Mouse (Mus musculus): ENCODE results near the gene Pdss2.
"Not testable (repeated sequence)": the region's sequence is repeated elsewhere in the genome, so short reads cannot be mapped to it uniquely, and the experiment has no call there.

Pdss2 gene

GRCm38 (mm10) chr10:43242215-43242614, 20.9 kb downstream of the Pdss2 start:
- ATAC-seq (ENCODE audit: low TSS enrichment): no peak

GRCm38 (mm10) chr10:43244262-43244806, 23.0 kb downstream of the Pdss2 start:
- no peak for ATAC-seq (ENCODE audit: low TSS enrichment)

GRCm38 (mm10) chr10:43245461-43246200, 24.3 kb downstream of the Pdss2 start:
- ATAC-seq (ENCODE audit: low TSS enrichment): no peak

GRCm38 (mm10) chr10:43247994-43248393, 26.7 kb downstream of the Pdss2 start:
- ATAC-seq (ENCODE audit: low TSS enrichment): peak; percentile 23

- no peak for ATAC-seq (ENCODE audit: low TSS enrichment)
These were observed 31.0 kb downstream of the Pdss2 start for GRCm38 (mm10) chr10:43252324-43252723.

- ATAC-seq (ENCODE audit: low TSS enrichment): not testable (repeated sequence)
These were observed 35.7 kb downstream of the Pdss2 start for GRCm38 (mm10) chr10:43256965-43257364.

- not testable (repeated sequence) for ATAC-seq (ENCODE audit: low TSS enrichment)
These were observed 36.2 kb downstream of the Pdss2 start for GRCm38 (mm10) chr10:43257500-43257899.

- no peak for ATAC-seq (ENCODE audit: low TSS enrichment)
These were observed 50.0 kb downstream of the Pdss2 start for GRCm38 (mm10) chr10:43271318-43271717.

- ATAC-seq (ENCODE audit: low TSS enrichment): peak; percentile 6; the same call in 1 of the 2 replicates
These were observed 51.1 kb downstream of the Pdss2 start for GRCm38 (mm10) chr10:43272381-43272780.

GRCm38 (mm10) chr10:43273057-43273456, 51.8 kb downstream of the Pdss2 start:
- no peak for ATAC-seq (ENCODE audit: low TSS enrichment)

- ATAC-seq (ENCODE audit: low TSS enrichment): no peak
These were observed 54.2 kb downstream of the Pdss2 start for GRCm38 (mm10) chr10:43275446-43275845.

- peak; percentile 24; the same call in 1 of the 2 replicates for ATAC-seq (ENCODE audit: low TSS enrichment)
These were observed 54.9 kb downstream of the Pdss2 start for GRCm38 (mm10) chr10:43276116-43276659.

- ATAC-seq (ENCODE audit: low TSS enrichment): no peak
These were observed 56.2 kb downstream of the Pdss2 start for GRCm38 (mm10) chr10:43277266-43278145.

GRCm38 (mm10) chr10:43279637-43280288, 58.5 kb downstream of the Pdss2 start:
- ATAC-seq (ENCODE audit: low TSS enrichment): peak; percentile 56

- ATAC-seq (ENCODE audit: low TSS enrichment): peak; percentile 67
These were observed 64.3 kb downstream of the Pdss2 start for GRCm38 (mm10) chr10:43285541-43285940.

- no peak for ATAC-seq (ENCODE audit: low TSS enrichment)
These were observed 69.4 kb downstream of the Pdss2 start for GRCm38 (mm10) chr10:43290638-43291230.

GRCm38 (mm10) chr10:43291333-43291736, 70.0 kb downstream of the Pdss2 start:
- ATAC-seq (ENCODE audit: low TSS enrichment): no peak

GRCm38 (mm10) chr10:43292454-43292853, 71.2 kb downstream of the Pdss2 start:
- no peak for ATAC-seq (ENCODE audit: low TSS enrichment)

GRCm38 (mm10) chr10:43294331-43294730, 73.0 kb downstream of the Pdss2 start:
- ATAC-seq (ENCODE audit: low TSS enrichment): no peak

- no peak for ATAC-seq (ENCODE audit: low TSS enrichment)
These were observed 87.0 kb downstream of the Pdss2 start for GRCm38 (mm10) chr10:43308105-43308810.
